Mouse (Mus musculus) liver, adult 2 months (tissue): ENCODE results near the gene Axl. TPM values are rescaled to one million over a fixed set of nuclear protein-coding genes. Genes with fewer than 3 reads are reported as not detected.

Experiments
- DNase-seq: peaks from one replicate; pipeline ENCODE4 v3.0.0-alpha.2; 2011; ENCODE audit warnings: low read depth, low spot score; ENCODE audit errors: extremely low read depth
- H3K27ac ChIP-seq: fragments of 200-500 bp; replicated peaks from 2 replicates; pipeline ENCODE4 v1.5.1; 2012; ENCODE audit warnings: low read depth, mild to moderate bottlenecking, control low read depth, inconsistent platforms, low read length; ENCODE audit not compliant: insufficient read depth
- H3K27me3 ChIP-seq: fragments of 200-500 bp; 2 replicates; pipeline ENCODE4 v1.6.1; 2012; ENCODE audit warnings: mild to moderate bottlenecking, moderate library complexity, low read length, inconsistent platforms; ENCODE audit not compliant: control insufficient read depth, insufficient read depth
- H3K36me3 ChIP-seq: fragments of 200-500 bp; 2 replicates; pipeline ENCODE4 v1.6.1; 2012; ENCODE audit warnings: low read length, inconsistent platforms; ENCODE audit not compliant: control insufficient read depth, insufficient read depth
- H3K4me1 ChIP-seq: fragments of 200-500 bp; 2 replicates; pipeline ENCODE4 v1.6.1; 2011; ENCODE audit warnings: low read length; ENCODE audit not compliant: control insufficient read depth, insufficient read depth
- H3K4me3 ChIP-seq: fragments of 200-500 bp; 2 replicates; pipeline ENCODE4 v1.5.1; 2011; ENCODE audit warnings: low read depth, mild to moderate bottlenecking, control low read depth, low read length, moderate library complexity; ENCODE audit not compliant: insufficient read depth
- H3K79me2 ChIP-seq: fragments of 200-500 bp; 2 replicates; pipeline ENCODE4 v1.6.1; 2012; ENCODE audit warnings: inconsistent platforms, mild to moderate bottlenecking, low read length, moderate library complexity; ENCODE audit not compliant: control insufficient read depth, insufficient read depth
- H3K9ac ChIP-seq: fragments of 200-500 bp; 2 replicates; pipeline ENCODE4 v1.6.1; 2012; ENCODE audit warnings: low read depth, mild to moderate bottlenecking, control low read depth, inconsistent platforms, low read length
- CTCF ChIP-seq: fragments of 200-500 bp; IDR thresholded peaks from 2 replicates; pipeline ENCODE4 v1.5.1; 2011; ENCODE audit warnings: low read depth, low read length, control low read depth
- POLR2A ChIP-seq: fragments of 200-500 bp; IDR thresholded peaks from 2 replicates; pipeline ENCODE4 v1.6.1; 2011; ENCODE audit warnings: low read length, control low read depth; ENCODE audit not compliant: insufficient read depth; ENCODE audit errors: extremely low read depth
- WGBS: fragments of 180-500 bp; shearing (Covaris S2); methylation state at CpG from one replicate; pipeline ENCODE4 v1.1.7; 2018; 5-methylcytosine and 5-hydroxymethylcytosine counted together
- polyA plus RNA-seq: library from polyadenylated mRNA; depleted of rRNA; stranded (reverse); fragments of >200 nt; gene quantifications from 2 replicates; pipeline ENCODE4 v1.2.3, GENCODE M21; 2012; rRNA removed
- total RNA-seq: library from RNA; depleted of rRNA; stranded (reverse); fragments of >200 nt; gene quantifications from 2 replicates; pipeline ENCODE4 v1.2.3, GENCODE M21; 2014; rRNA removed

The Axl gene
- total and polyA plus RNA-seq, 2 experiments, result 11.4 to 12.4 TPM

DNA sequence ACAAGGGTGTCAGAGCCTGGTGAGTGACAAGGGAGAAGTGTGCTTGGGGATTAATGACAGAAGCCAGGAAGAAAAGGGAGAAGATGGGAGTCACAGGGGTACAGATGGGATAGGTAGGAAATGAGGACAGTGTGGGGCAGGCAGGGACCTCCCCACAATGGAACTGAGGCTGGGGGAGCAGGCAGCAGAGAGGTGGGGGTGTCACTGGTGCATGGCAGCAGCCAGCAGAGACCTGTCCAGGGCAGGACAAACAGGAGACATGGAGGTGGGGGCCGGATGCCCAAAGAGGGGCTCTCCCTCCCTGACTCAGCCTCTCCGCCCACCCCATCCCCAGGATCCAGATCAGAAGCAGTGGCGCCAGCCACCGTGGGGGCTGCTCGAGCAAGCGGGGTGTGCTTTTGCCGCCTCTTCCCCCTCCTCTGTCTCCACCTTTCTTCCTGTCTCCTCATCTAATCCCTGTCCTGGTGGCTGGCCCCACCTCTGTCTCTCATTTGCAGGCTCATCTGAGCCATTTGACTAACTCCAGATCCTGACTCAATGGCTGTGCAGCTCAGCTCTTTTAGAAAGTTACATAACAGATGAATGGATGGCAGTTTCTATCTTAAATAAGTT lies 77.9 kb downstream of the Axl start:
- H3K9ac ChIP-seq, result no peak overlapping the region
- H3K4me1 ChIP-seq, result peaks cover 4% of the 10 kb centered on the region
- H3K79me2 ChIP-seq, result no peaks in the 10 kb centered on the region
- no peak overlapping the region for H3K27ac ChIP-seq
- no peak for TF ChIP-seq POLR2A
- TF ChIP-seq CTCF, result no peak
- no peak overlapping the region for H3K4me3 ChIP-seq
- peaks cover 6% of the 10 kb centered on the region; the same call in 1 of the 2 replicates for H3K36me3 ChIP-seq
- WGBS, result 43% methylated on average over 7 of the region's 7 CpGs
- no peak for DNase-seq
- no peaks in the 10 kb centered on the region for H3K27me3 ChIP-seq

DNA sequence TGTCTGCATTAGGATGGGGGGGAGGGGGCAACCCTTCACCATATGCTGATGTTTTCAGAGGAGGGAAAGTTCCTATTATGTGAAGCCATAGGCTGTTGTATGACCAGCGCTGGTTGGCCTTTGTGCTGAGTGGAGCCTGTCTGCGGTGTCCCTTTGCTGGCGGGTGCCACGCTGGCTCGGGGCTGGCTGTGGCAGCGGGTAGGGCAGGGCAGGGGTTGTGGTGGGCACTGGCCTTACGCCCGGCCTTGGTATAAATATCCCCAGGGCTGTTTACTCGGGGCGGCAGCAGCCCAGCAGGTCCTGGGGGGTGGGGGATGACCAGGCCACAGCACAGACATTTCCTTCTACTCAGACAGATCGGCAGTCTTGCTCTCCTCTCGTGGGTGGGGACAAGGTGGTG lies 78.5 kb downstream of the Axl start:
- H3K9ac ChIP-seq, result 0 out of 2 replicates have a peak overlapping the region, but pooled peaks have one; percentile 19
- H3K4me1 ChIP-seq, result peaks cover 4% of the 10 kb centered on the region
- WGBS, result 18% methylated on average over 12 of the region's 12 CpGs

DNA sequence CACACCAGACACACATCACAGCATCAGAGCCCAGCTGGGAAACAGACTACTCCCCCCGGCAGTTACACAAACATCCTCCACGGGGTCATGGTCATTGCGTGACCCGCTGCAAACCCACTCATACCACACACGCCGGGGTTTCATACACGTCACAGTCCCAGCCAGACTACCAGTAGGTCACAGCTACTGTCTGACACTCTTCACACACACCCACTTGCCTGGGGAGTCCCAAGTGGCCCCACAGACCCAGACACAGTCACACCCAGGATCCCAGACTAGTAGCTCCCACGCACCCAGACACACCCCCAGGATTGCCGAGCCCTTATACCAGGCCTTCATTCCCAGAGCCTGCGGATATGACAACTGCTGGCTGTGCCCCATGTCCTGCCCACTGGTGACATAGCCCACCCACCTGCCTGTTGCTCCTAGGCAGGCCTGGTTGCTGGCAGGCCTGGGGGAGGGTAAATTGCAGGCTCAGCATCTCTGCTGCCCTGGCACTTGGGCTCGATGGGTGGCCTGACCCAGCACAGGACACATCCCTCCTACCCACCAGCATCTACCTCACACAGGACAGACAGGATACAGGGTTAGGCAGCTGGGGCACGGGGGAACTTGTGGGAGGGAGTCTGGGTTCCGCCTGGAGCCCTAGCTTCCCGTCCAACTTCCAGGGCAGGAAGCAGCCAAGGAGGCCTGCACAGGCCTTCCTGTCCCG lies 80.8 kb downstream of the Axl start:
- Histone ChIP-seq H3K79me2 (no peaks in the 10 kb centered on the region), H3K27me3 (no peaks in the 10 kb centered on the region), H3K27ac (peak overlapping the region; percentile 71), H3K36me3 (no peaks in the 10 kb centered on the region), H3K4me1 (peaks cover 12% of the 10 kb centered on the region), H3K4me3 (peak overlapping the region; percentile 19; the same call in 1 of the 2 replicates), H3K9ac (peak overlapping the region; percentile 16; the same call in 1 of the 2 replicates)
- DNase-seq, result no peak
- no peak for TF ChIP-seq CTCF
- TF ChIP-seq POLR2A, result no peak
- WGBS, result 56% methylated on average over 15 of the region's 15 CpGs

More for the DNA sequence above, 78.5 kb downstream of the Axl start:
- Histone ChIP-seq H3K36me3 (peaks cover 4% of the 10 kb centered on the region; the same call in 1 of the 2 replicates), H3K27me3 (no peaks in the 10 kb centered on the region), H3K27ac (no peak overlapping the region), H3K4me3 (no peak overlapping the region), H3K79me2 (no peaks in the 10 kb centered on the region)
- DNase-seq, result no peak
- TF ChIP-seq CTCF (no peak), POLR2A (no peak)

Other genes with a start within 250 kb of the Axl start
- 0.07 TPM in 1 of 2 replicates, not detected in the other for gene Ceacam2, start 248.8 kb downstream of the Axl start, total RNA-seq
- gene Ceacam2, start 248.8 kb downstream of the Axl start, polyA plus RNA-seq, result 0.10 and 0.34 TPM in 2 replicates
- not detected in 2 replicates for gene Erich4, start 172.8 kb downstream of the Axl start, total RNA-seq
- gene Erich4, start 172.8 kb downstream of the Axl start, polyA plus RNA-seq, result not detected in 2 replicates
- 36.0 and 40.7 TPM in 2 replicates for gene Dmac2, start 169.3 kb downstream of the Axl start, total RNA-seq
- gene Dmac2, start 169.3 kb downstream of the Axl start, polyA plus RNA-seq, result 62.3 and 64.0 TPM in 2 replicates
- gene B3gnt8, start 162.1 kb downstream of the Axl start, total RNA-seq, result 0.46 and 0.67 TPM in 2 replicates
- gene B3gnt8, start 162.1 kb downstream of the Axl start, polyA plus RNA-seq, result 0.90 and 1.1 TPM in 2 replicates
- 273 and 293 TPM in 2 replicates for gene Bckdha, start 129.7 kb downstream of the Axl start, total RNA-seq
- 521 and 573 TPM in 2 replicates for gene Bckdha, start 129.7 kb downstream of the Axl start, polyA plus RNA-seq
- 30.4 and 32.1 TPM in 2 replicates for gene Exosc5, start 129.5 kb downstream of the Axl start, total RNA-seq
- gene Exosc5, start 129.5 kb downstream of the Axl start, polyA plus RNA-seq, result 70.3 and 75.1 TPM in 2 replicates
- gene Tmem91, start 113.5 kb downstream of the Axl start, total RNA-seq, result not detected in 2 replicates
- gene Tmem91, start 113.5 kb downstream of the Axl start, polyA plus RNA-seq, result not detected in 2 replicates
- gene B9d2, start 107.9 kb downstream of the Axl start, total RNA-seq, result 4.2 and 6.8 TPM in 2 replicates
- gene B9d2, start 107.9 kb downstream of the Axl start, polyA plus RNA-seq, result 21.0 and 22.5 TPM in 2 replicates
- gene Tgfb1, start 101.7 kb downstream of the Axl start, total RNA-seq, result 1.8 and 5.6 TPM in 2 replicates
- 4.8 and 6.8 TPM in 2 replicates for gene Tgfb1, start 101.7 kb downstream of the Axl start, polyA plus RNA-seq
- gene Ccdc97, start 69.6 kb downstream of the Axl start, total RNA-seq, result 6.8 and 10.7 TPM in 2 replicates
- gene Ccdc97, start 69.6 kb downstream of the Axl start, polyA plus RNA-seq, result 34.1 and 38.4 TPM in 2 replicates
- gene Hnrnpul1, start 33.9 kb downstream of the Axl start, total RNA-seq, result 30.0 and 32.7 TPM in 2 replicates
- gene Hnrnpul1, start 33.9 kb downstream of the Axl start, polyA plus RNA-seq, result 21.7 and 23.3 TPM in 2 replicates
- gene Cyp2s1, start 28.2 kb upstream of the Axl start, total RNA-seq, result 0.13 and 0.28 TPM in 2 replicates
- gene Cyp2s1, start 28.2 kb upstream of the Axl start, polyA plus RNA-seq, result 0.37 and 0.41 TPM in 2 replicates
- gene Cyp2b10, start 108.9 kb upstream of the Axl start, total RNA-seq, result 95.3 and 137 TPM in 2 replicates
- 21.6 and 78.3 TPM in 2 replicates for gene Cyp2b10, start 108.9 kb upstream of the Axl start, polyA plus RNA-seq